Mouse (Mus musculus): ENCODE results near the gene Tcte1. TPM values are rescaled to one million over a fixed set of nuclear protein-coding genes. Genes with fewer than 3 reads are reported as not detected.

Tcte1 gene
- polyA plus RNA-seq, 1 experiment, result 0.12 TPM

DNA sequence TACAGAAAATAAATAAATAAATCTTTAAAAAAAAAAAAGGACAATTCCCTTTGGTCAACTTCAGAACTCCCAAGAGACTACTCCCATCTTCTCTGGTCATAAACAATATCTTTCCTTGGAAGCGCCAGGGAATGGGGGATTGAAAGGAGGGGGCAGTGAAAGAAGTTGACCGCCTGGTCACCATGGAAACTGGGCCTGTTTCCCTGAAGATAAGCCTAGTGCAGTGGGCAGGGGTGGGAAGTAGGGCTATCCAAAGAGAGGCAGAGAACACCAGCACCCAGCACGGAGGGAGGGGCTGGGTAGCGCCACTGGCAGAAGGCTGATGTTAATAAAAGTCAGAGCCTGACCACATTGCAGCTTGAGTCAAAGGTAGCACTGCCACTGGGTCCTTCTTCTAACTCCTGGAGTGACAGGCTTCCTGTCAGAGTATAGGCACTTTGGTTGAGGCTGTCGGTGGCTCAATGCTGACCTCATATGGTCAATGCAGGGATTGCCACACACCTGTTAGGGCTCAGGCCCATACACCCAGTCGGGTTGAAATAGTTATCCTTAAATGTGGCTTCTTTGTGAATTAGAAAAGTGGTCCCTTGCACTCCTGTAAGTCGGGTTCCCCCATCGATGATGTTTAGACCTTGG, 28.7 kb downstream of the Tcte1 start:
- H3K27me3 ChIP-seq (replicated peaks), result peaks cover 44% of the 10 kb centered on the region

DNA sequence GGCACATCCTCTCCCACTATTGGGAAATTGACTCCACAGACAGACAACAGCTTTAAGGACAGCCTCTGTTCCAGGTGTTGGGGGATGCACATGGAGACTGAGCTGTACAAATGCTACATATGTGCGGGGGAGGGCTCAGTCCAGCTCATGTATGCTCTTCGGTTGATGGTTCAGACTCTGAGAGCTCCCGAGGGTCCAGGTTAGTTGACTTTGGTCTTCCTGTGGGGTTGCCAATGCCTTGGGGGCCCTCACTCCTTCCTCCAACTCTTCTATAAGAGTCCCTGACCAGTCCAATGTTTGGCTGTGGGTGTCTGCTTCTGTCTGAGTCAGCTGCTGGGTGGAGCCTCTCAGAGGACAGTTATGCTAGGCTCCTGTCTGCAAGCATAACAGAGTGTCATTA, 29.8 kb downstream of the Tcte1 start:
- no peaks in the 10 kb centered on the region for H3K9me3 ChIP-seq
- H3K27me3 ChIP-seq (replicated peaks), result peaks cover 43% of the 10 kb centered on the region

More for the DNA sequence above, 28.7 kb downstream of the Tcte1 start:
- TF ChIP-seq GATA1 (IDR thresholded peaks at IDR 0.05; ENCODE audit: borderline replicate concordance, low read length), result no peak; the same call in 2 of the 3 replicates
- TF ChIP-seq FLI1 (IDR thresholded peaks at IDR 0.05; ENCODE audit: low read length), result no peak
- Histone ChIP-seq H3K4me3 (replicated peaks) (peak overlapping the region; percentile 80), H3K4me1 (peaks cover 89% of the 10 kb centered on the region), H3K36me3 (replicated peaks; ENCODE audit: low read length) (no peaks in the 10 kb centered on the region), H3K9me3 (no peaks in the 10 kb centered on the region)

DNA sequence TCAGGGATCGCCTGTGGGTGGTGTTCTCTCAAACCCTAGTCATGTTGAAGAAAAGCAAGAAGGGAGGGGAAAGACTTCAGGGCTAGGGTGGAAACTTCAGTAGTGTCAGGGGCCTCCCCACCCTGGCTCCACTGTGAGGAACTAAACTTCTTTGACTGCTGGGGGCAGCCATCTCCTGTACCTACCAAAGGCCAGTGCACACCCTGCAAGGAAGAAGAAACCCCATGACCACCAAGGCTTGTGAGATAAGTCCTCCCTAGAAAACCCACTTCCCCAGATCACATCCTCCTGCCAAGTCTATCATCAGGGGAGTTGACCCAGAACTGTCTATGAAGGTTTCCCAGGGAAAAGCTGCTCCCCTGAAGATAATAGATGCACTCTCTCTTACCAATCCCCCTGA, 31.2 kb downstream of the Tcte1 start:
- TF ChIP-seq FLI1 (IDR thresholded peaks at IDR 0.05; ENCODE audit: low read length) (no peak), GATA1 (IDR thresholded peaks at IDR 0.05; ENCODE audit: borderline replicate concordance, low read length) (no peak)
- H3K9me3 ChIP-seq, result no peaks in the 10 kb centered on the region
- H3K36me3 ChIP-seq (replicated peaks; ENCODE audit: low read length), result peaks cover 16% of the 10 kb centered on the region
- peak overlapping the region; percentile 46 for H3K4me3 ChIP-seq (replicated peaks)
- peaks cover 96% of the 10 kb centered on the region for H3K4me1 ChIP-seq
- H3K27me3 ChIP-seq (replicated peaks), result peaks cover 38% of the 10 kb centered on the region

More for the DNA sequence above, 29.8 kb downstream of the Tcte1 start:
- Histone ChIP-seq H3K4me1 (peaks cover 97% of the 10 kb centered on the region), H3K4me3 (replicated peaks) (peak overlapping the region; percentile 1), H3K36me3 (replicated peaks; ENCODE audit: low read length) (peaks cover 3% of the 10 kb centered on the region)
- TF ChIP-seq FLI1 (IDR thresholded peaks at IDR 0.05; ENCODE audit: low read length), result no peak
- no peak for TF ChIP-seq GATA1 (IDR thresholded peaks at IDR 0.05; ENCODE audit: borderline replicate concordance, low read length)

DNA sequence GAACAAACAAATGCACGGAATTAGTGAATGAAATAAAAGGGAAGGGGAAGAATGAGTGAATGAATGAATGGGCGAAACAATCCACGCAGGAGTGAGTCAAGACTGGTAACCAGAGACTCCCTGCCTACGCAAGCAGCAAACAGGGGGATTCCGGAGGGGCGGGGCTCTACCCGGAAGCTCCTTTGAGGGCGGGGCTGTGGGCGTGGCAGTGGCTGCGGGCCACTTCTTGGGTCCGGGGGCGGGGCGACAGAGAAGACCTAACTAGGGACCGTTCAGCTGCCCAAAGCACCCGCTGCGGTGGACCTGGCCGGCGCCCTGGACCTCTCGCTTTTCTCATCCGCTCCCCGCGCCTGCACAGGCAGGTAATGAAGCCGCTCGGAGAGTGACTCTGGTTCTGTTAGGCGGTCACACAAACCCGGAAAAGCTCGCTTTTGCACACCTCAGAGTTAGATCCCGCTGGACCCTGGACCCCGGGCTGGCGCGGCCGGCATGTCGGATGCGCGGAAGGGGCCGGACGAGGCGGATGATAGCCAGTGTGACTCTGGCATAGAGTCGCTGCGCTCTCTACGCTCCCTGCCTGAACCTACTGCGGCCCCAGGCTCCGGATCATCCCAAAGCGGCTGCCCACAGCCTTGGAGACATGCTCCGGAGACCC, 32.3 kb downstream of the Tcte1 start, which contains the start of gene Nfkbie:
Gene Nfkbie (plus strand): TSS at position 252 of the 655 bp plus-strand sequence.
- H3K4me1 ChIP-seq, result peaks cover 89% of the 10 kb centered on the region
- TF ChIP-seq GATA1 (IDR thresholded peaks at IDR 0.05; ENCODE audit: borderline replicate concordance, low read length) (no peak), FLI1 (IDR thresholded peaks at IDR 0.05; ENCODE audit: low read length) (no peak)
- peaks cover 35% of the 10 kb centered on the region for H3K27me3 ChIP-seq (replicated peaks)

DNA sequence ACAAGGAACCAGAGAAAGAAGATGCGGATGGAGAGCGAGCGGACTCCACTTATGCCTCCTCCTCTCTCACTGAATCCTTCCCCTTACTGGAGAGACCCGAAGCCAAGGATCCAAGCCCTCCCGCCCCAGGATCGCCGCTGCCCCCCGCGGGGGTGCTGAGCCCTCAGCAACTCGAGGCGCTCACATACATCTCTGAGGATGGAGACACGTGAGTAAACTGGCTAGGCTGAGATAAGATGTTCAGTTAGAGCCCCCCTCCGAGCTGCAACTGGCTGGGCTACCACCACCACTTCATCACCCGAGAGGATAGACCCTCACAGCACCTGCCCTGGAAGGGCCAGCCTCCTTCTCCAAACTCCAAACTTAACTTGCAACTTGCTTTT, 32.9 kb downstream of the Tcte1 start:
- peaks cover 83% of the 10 kb centered on the region for H3K4me1 ChIP-seq
- H3K4me3 ChIP-seq (replicated peaks), result peak overlapping the region; percentile 96
- peaks cover 30% of the 10 kb centered on the region for H3K27me3 ChIP-seq (replicated peaks)
- no peak for TF ChIP-seq FLI1 (IDR thresholded peaks at IDR 0.05; ENCODE audit: low read length)
- TF ChIP-seq GATA1 (IDR thresholded peaks at IDR 0.05; ENCODE audit: borderline replicate concordance, low read length), result no peak
- H3K9me3 ChIP-seq, result no peaks in the 10 kb centered on the region
- peaks cover 30% of the 10 kb centered on the region for H3K36me3 ChIP-seq (replicated peaks; ENCODE audit: low read length)

More for the DNA sequence above, 32.3 kb downstream of the Tcte1 start, which contains the start of gene Nfkbie:
- no peaks in the 10 kb centered on the region for H3K9me3 ChIP-seq
- H3K36me3 ChIP-seq (replicated peaks; ENCODE audit: low read length), result peaks cover 26% of the 10 kb centered on the region
- peak within 1 kb of the TSS; percentile 96 for H3K4me3 ChIP-seq (replicated peaks)

DNA sequence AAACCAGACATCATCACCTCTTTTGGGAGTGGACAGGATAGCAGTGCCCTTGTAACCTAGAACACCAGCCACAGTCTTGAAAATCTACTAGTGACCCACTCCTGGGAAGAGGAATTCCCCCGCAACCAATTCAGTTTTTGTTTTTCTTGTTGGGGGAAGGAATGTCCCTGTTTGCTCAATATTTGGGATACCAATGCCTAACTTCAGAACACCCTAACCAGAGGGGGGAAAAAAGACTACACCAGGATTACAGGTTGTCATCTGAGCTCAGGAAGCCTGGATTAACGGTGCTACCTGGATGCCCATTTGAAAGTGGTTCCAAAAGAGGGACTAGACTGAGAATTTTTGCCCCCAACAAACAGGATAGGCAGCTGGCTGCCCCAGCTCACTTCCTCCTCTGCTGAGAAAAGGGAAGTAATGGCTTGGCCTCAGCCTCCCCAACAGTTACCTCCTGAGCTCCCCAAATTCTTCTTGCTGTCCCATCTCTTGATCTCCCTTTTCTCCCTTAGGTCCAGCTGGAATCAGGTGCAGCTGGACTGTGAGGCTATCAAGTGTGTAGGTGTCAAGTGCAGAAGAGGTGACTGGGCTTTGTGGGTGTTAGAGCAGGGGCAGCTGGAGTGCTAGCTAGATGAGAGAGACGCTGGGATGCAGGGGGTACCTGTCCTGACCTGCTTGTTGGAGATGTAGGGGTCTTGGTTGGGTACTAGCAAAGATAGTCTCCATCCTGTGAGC, 33.4 kb downstream of the Tcte1 start:
- H3K4me3 ChIP-seq (replicated peaks), result peak overlapping the region; percentile 96
- peaks cover 78% of the 10 kb centered on the region for H3K4me1 ChIP-seq
- TF ChIP-seq GATA1 (IDR thresholded peaks at IDR 0.05; ENCODE audit: borderline replicate concordance, low read length) (no peak), FLI1 (IDR thresholded peaks at IDR 0.05; ENCODE audit: low read length) (no peak)
- no peaks in the 10 kb centered on the region for H3K9me3 ChIP-seq
- H3K27me3 ChIP-seq (replicated peaks), result peaks cover 27% of the 10 kb centered on the region
- peaks cover 33% of the 10 kb centered on the region for H3K36me3 ChIP-seq (replicated peaks; ENCODE audit: low read length)

DNA sequence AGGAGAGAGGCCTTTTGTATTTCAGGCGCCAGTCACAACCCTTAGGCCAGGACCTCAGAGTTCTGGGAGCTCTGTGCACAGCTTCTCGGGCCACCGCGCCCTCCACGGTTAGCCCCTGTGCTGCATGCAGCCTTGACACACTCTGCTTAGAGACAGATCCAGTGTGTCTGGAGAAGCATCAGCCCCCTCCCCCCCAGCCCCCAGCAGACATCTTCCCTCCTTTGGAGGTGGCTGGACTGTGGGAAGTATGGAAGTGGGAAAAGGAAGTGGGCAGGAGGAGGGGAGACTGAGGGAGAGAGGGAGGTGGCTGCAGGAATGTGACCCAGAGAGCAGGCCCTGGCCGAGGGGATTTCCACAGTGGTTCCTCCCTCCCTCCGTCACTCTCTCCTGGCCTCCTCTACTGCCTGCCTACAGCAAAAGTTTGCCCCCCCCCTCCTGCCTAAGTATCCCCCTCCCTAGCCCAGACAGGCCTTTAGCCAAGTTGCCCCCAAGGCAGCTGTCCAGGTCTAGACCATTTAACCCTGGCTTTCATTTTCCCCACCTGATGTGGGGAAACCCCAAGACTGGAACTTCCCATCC, 34.1 kb downstream of the Tcte1 start:
- Histone ChIP-seq H3K4me1 (peaks cover 71% of the 10 kb centered on the region), H3K27me3 (replicated peaks) (peaks cover 27% of the 10 kb centered on the region), H3K9me3 (no peaks in the 10 kb centered on the region), H3K4me3 (replicated peaks) (peak overlapping the region; percentile 96), H3K36me3 (replicated peaks; ENCODE audit: low read length) (peaks cover 40% of the 10 kb centered on the region)
- TF ChIP-seq FLI1 (IDR thresholded peaks at IDR 0.05; ENCODE audit: low read length), result no peak
- TF ChIP-seq GATA1 (IDR thresholded peaks at IDR 0.05; ENCODE audit: borderline replicate concordance, low read length), result no peak

DNA sequence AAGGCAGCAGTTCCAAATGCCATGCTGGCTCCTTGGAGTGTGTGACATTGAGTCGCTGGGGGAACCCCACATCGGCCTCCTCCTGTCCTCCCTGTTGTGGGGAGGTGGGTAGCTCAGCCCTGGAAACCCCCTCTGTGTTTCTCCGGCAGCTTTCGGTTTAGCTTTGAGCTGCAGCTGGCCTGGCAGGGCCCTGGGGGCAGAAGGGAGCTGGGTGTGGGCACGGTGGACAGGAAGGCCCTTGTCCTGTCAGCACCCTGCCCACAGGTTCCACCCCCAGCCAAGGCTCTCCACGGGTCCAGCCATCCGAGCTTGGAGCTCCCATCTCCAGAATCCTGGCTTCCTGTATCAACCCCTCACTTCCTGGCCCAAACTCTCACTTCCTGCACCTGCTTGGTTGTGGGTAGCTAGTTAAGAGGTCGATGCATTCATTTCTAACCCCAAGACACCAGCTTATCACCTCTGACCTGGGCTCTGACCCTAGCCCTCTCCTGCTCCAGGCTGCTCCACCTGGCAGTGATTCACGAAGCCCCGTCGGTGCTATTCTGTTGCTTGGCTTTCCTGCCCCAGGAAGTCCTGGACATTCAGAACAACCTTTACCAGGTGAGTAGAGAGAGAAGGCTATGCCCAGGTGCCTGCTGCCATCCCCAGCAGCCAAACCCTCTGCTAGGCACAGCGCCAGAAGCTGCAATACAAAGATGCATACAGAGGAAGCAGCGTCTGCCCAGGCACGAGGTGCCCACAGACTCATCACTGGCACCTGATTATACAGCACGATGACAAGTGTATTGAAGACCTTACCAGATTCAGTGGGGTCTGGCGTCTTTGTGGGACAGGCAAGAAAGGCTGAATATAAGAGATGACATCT, 35.0 kb downstream of the Tcte1 start:
- Histone ChIP-seq H3K4me3 (replicated peaks) (peak overlapping the region; percentile 96), H3K9me3 (no peaks in the 10 kb centered on the region), H3K36me3 (replicated peaks; ENCODE audit: low read length) (peaks cover 46% of the 10 kb centered on the region), H3K27me3 (replicated peaks) (peaks cover 25% of the 10 kb centered on the region), H3K4me1 (peaks cover 68% of the 10 kb centered on the region)
- TF ChIP-seq GATA1 (IDR thresholded peaks at IDR 0.05; ENCODE audit: borderline replicate concordance, low read length), result no peak
- no peak for TF ChIP-seq FLI1 (IDR thresholded peaks at IDR 0.05; ENCODE audit: low read length)

All from megakaryocyte, embryonic 14.5 days (primary cell).